Mouse (Mus musculus) midbrain, embryonic 11.5 days (tissue): Measurements from ENCODE around the gene Slc5a5. TPM values are rescaled to one million over a fixed set of nuclear protein-coding genes. Genes with fewer than 3 reads are reported as not detected.
A peak's percentile ranks its signal among the peaks of the same experiment; 100 is the strongest.

Experiments used
- ATAC-seq: fragments of 200-750 bp; cut with Nextera tagmentation; 2 replicates; pipeline ENCODE4 v1.8.0; 2017; ENCODE audit warnings: moderate TSS enrichment, moderate library complexity; ENCODE audit not compliant: low FRiP score
- DNase-seq: peaks from one replicate; pipeline ENCODE4 v3.0.0; 2015; ENCODE audit warnings: low spot score; ENCODE audit errors: missing footprints
- H3K27ac ChIP-seq: fragments of 300-500 bp; sonication (generic); 2 replicates; pipeline ENCODE4 v1.5.1; 2014; ENCODE audit warnings: low read depth, low read length
- H3K27me3 ChIP-seq: fragments of 300-500 bp; sonication (generic); 2 replicates; pipeline ENCODE4 v1.6.1; 2014; ENCODE audit warnings: mild to moderate bottlenecking, low read length, moderate library complexity, mixed read lengths; ENCODE audit not compliant: control insufficient read depth, insufficient read depth
- H3K36me3 ChIP-seq: fragments of 300-500 bp; sonication (generic); 2 replicates; pipeline ENCODE4 v1.6.1; 2014; ENCODE audit warnings: mild to moderate bottlenecking, low read length, moderate library complexity, mixed read lengths; ENCODE audit not compliant: control insufficient read depth, insufficient read depth
- H3K4me1 ChIP-seq: fragments of 300-500 bp; sonication (generic); 2 replicates; pipeline ENCODE4 v1.6.1; 2014; ENCODE audit warnings: low read length; ENCODE audit not compliant: control insufficient read depth, insufficient read depth
- H3K4me2 ChIP-seq: fragments of 300-500 bp; sonication (generic); 2 replicates; pipeline ENCODE4 v1.6.1; 2014; ENCODE audit warnings: mild to moderate bottlenecking, moderate library complexity
- H3K4me3 ChIP-seq: fragments of 300-500 bp; sonication (generic); 2 replicates; pipeline ENCODE4 v1.5.1; 2014; ENCODE audit warnings: low read depth, low read length
- H3K9ac ChIP-seq: fragments of 300-500 bp; sonication (generic); 2 replicates; pipeline ENCODE4 v1.6.1; 2014; ENCODE audit warnings: low read length
- H3K9me3 ChIP-seq: fragments of 300-500 bp; sonication (generic); 2 replicates; pipeline ENCODE4 v1.6.1; 2016; ENCODE audit warnings: low read length; ENCODE audit not compliant: control insufficient read depth
- WGBS: fragments of 180-500 bp; shearing (Covaris S2); extraction: QIAGEN DNeasy Blood & Tissue Kit; methylation state at CpG from one replicate; pipeline ENCODE4 v1.1.7; 2014; 5-methylcytosine and 5-hydroxymethylcytosine counted together
- polyA plus RNA-seq: library from polyadenylated mRNA; unstranded; fragments of >200 nt; fragmentation: Nextera tagmentation; extraction: Ambion mirVana; gene quantifications from 2 replicates; pipeline ENCODE4 v1.2.1, GENCODE M21; 2014

Slc5a5 gene
- polyA plus RNA-seq, 1 experiment from 2014 or later, result 0.77 TPM

GRCm38 (mm10) chr8:70874441-70874840, 18.1 kb downstream of the Slc5a5 start:
- no peak overlapping the region for H3K4me2 ChIP-seq
- H3K27ac ChIP-seq, result no peak overlapping the region
- WGBS, result 90% methylated on average over 13 of the region's 13 CpGs
- peak overlapping the region; percentile 54 for H3K9ac ChIP-seq
- no peak overlapping the region for H3K4me3 ChIP-seq
- H3K27me3 ChIP-seq, result no peaks in the 10 kb centered on the region
- no peaks in the 10 kb centered on the region for H3K36me3 ChIP-seq
- peaks cover 4% of the 10 kb centered on the region for H3K4me1 ChIP-seq
- ATAC-seq, result no peak
- no peaks in the 10 kb centered on the region for H3K9me3 ChIP-seq
- no peak for DNase-seq

GRCm38 (mm10) chr8:70873364-70873985, 19.1 kb downstream of the Slc5a5 start, which contains the start of gene Ccdc124:
TSS of gene Ccdc124 (minus strand) at chr8:70873935.
- DNase-seq (peak; percentile 100), ATAC-seq (peak; percentile 93)
- Histone ChIP-seq H3K27ac (peak within 1 kb of the TSS; percentile 27; the same call in 1 of the 2 replicates), H3K36me3 (no peaks in the 10 kb centered on the region), H3K9ac (peak within 1 kb of the TSS; percentile 54), H3K4me3 (peak within 1 kb of the TSS; percentile 50), H3K27me3 (no peaks in the 10 kb centered on the region), H3K4me1 (peaks cover 10% of the 10 kb centered on the region), H3K4me2 (peak within 1 kb of the TSS; percentile 66), H3K9me3 (no peaks in the 10 kb centered on the region)
- WGBS, result under 1% methylated on average over 46 of the region's 46 CpGs

- Histone ChIP-seq H3K4me1 (peaks cover 12% of the 10 kb centered on the region), H3K27me3 (no peaks in the 10 kb centered on the region), H3K4me3 (peak overlapping the region; percentile 50), H3K36me3 (peaks cover 2% of the 10 kb centered on the region; the same call in 1 of the 2 replicates), H3K9me3 (no peaks in the 10 kb centered on the region), H3K9ac (peak overlapping the region; percentile 54), H3K4me2 (peak overlapping the region; percentile 66), H3K27ac (no peak overlapping the region)
- 8% methylated on average over 31 of the region's 31 CpGs for WGBS
- peak; percentile 10; the same call in 1 of the 2 replicates for ATAC-seq
- DNase-seq, result peak; percentile 87
Observed at GRCm38 (mm10) chr8:70872643-70873363, 19.8 kb downstream of the Slc5a5 start.

GRCm38 (mm10) chr8:70871195-70871807, 21.3 kb downstream of the Slc5a5 start:
- Histone ChIP-seq H3K9me3 (no peaks in the 10 kb centered on the region), H3K36me3 (peaks cover 4% of the 10 kb centered on the region; the same call in 1 of the 2 replicates), H3K4me3 (no peak overlapping the region), H3K4me2 (no peak overlapping the region), H3K9ac (no peak overlapping the region), H3K27me3 (no peaks in the 10 kb centered on the region), H3K4me1 (peaks cover 17% of the 10 kb centered on the region), H3K27ac (no peak overlapping the region)
- no peak for ATAC-seq
- no peak for DNase-seq
- WGBS, result 83% methylated on average over 5 of the region's 5 CpGs

GRCm38 (mm10) chr8:70869601-70870041, 22.9 kb downstream of the Slc5a5 start:
- Histone ChIP-seq H3K9ac (peak overlapping the region; percentile 33), H3K9me3 (no peaks in the 10 kb centered on the region), H3K4me3 (0 out of 2 replicates have a peak overlapping the region, but pooled peaks have one; percentile 7), H3K36me3 (peaks cover 4% of the 10 kb centered on the region; the same call in 1 of the 2 replicates), H3K27ac (peak overlapping the region; percentile 32; the same call in 1 of the 2 replicates), H3K27me3 (no peaks in the 10 kb centered on the region), H3K4me1 (peaks cover 28% of the 10 kb centered on the region), H3K4me2 (no peak overlapping the region)
- ATAC-seq (no peak; the same call in 1 of the 2 replicates), DNase-seq (peak; percentile 95)
- WGBS, result 47% methylated on average over 16 of the region's 16 CpGs

GRCm38 (mm10) chr8:70869199-70869571, 23.4 kb downstream of the Slc5a5 start:
- Histone ChIP-seq H3K9ac (peak overlapping the region; percentile 33), H3K27me3 (no peaks in the 10 kb centered on the region), H3K4me1 (peaks cover 32% of the 10 kb centered on the region), H3K4me2 (peak overlapping the region; percentile 27; the same call in 1 of the 2 replicates), H3K9me3 (no peaks in the 10 kb centered on the region), H3K27ac (peak overlapping the region; percentile 32), H3K36me3 (peaks cover 4% of the 10 kb centered on the region; the same call in 1 of the 2 replicates), H3K4me3 (0 out of 2 replicates have a peak overlapping the region, but pooled peaks have one; percentile 7)
- ATAC-seq, result no peak
- peak; percentile 87 for DNase-seq
- WGBS, result 23% methylated on average over 5 of the region's 5 CpGs

GRCm38 (mm10) chr8:70868559-70869198, 23.9 kb downstream of the Slc5a5 start:
- Histone ChIP-seq H3K27me3 (no peaks in the 10 kb centered on the region), H3K9me3 (no peaks in the 10 kb centered on the region), H3K36me3 (peaks cover 4% of the 10 kb centered on the region; the same call in 1 of the 2 replicates), H3K9ac (peak overlapping the region; percentile 33), H3K4me3 (no peak overlapping the region), H3K27ac (peak overlapping the region; percentile 0), H3K4me2 (peak overlapping the region; percentile 27; the same call in 1 of the 2 replicates), H3K4me1 (peaks cover 37% of the 10 kb centered on the region)
- ATAC-seq (no peak), DNase-seq (peak; percentile 94)
- WGBS, result 16% methylated on average over 39 of the region's 40 CpGs

- Histone ChIP-seq H3K9ac (peak overlapping the region; percentile 64; the same call in 1 of the 2 replicates), H3K9me3 (no peaks in the 10 kb centered on the region), H3K4me3 (no peak overlapping the region), H3K27me3 (peaks cover 10% of the 10 kb centered on the region; the same call in 1 of the 2 replicates), H3K4me1 (peaks cover 49% of the 10 kb centered on the region), H3K27ac (peak overlapping the region; percentile 86; the same call in 1 of the 2 replicates), H3K4me2 (peak overlapping the region; percentile 48; the same call in 1 of the 2 replicates), H3K36me3 (peaks cover 4% of the 10 kb centered on the region; the same call in 1 of the 2 replicates)
- ATAC-seq (no peak), DNase-seq (peak; percentile 86)
- 86% methylated on average over 7 of the region's 7 CpGs for WGBS
Observed at GRCm38 (mm10) chr8:70866566-70866965, 26.0 kb downstream of the Slc5a5 start.
